Mouse (Mus musculus) stomach, embryonic 16.5 days (tissue): ENCODE data around the gene Rbm48. TPM values are rescaled to one million over a fixed set of nuclear protein-coding genes. Genes with fewer than 3 reads are reported as not detected.
A peak's percentile ranks its signal among the peaks of the same experiment; 100 is the strongest.

Source experiments
- ATAC-seq: fragments of 200-750 bp; cut with Nextera tagmentation; 2 replicates; pipeline ENCODE4 v1.8.0; 2017; ENCODE audit warnings: moderate number of reproducible peaks, moderate TSS enrichment; ENCODE audit not compliant: insufficient read depth, low FRiP score
- H3K27ac ChIP-seq: fragments of 300-500 bp; sonication (generic); 2 replicates; pipeline ENCODE4 v1.5.1; 2014; ENCODE audit warnings: low read length
- H3K27me3 ChIP-seq: fragments of 300-500 bp; sonication (generic); 2 replicates; pipeline ENCODE4 v1.6.1; 2014; ENCODE audit warnings: low read length, control low read depth, mixed read lengths; ENCODE audit not compliant: control insufficient read depth, insufficient read depth
- H3K36me3 ChIP-seq: fragments of 300-500 bp; sonication (generic); 2 replicates; pipeline ENCODE4 v1.6.1; 2014; ENCODE audit warnings: low read length; ENCODE audit not compliant: control insufficient read depth, insufficient read depth
- H3K4me1 ChIP-seq: fragments of 300-500 bp; sonication (generic); 2 replicates; pipeline ENCODE4 v1.6.1; 2014; ENCODE audit warnings: low read length, control low read depth, mixed read lengths; ENCODE audit not compliant: control insufficient read depth, insufficient read depth
- H3K4me2 ChIP-seq: fragments of 300-500 bp; sonication (generic); 2 replicates; pipeline ENCODE4 v1.6.1; 2014; ENCODE audit warnings: low read depth, low read length, mixed read lengths
- H3K4me3 ChIP-seq: fragments of 300-500 bp; sonication (generic); replicated peaks from 2 replicates; pipeline ENCODE4 v1.5.1; 2014; ENCODE audit warnings: mild to moderate bottlenecking, low read length
- H3K9ac ChIP-seq: fragments of 300-500 bp; sonication (generic); 2 replicates; pipeline ENCODE4 v1.6.1; 2014; ENCODE audit warnings: low read length
- H3K9me3 ChIP-seq: fragments of 300-500 bp; sonication (generic); replicated peaks from 2 replicates; pipeline ENCODE4 v1.6.1; 2016; ENCODE audit warnings: low read length, control low read depth; ENCODE audit not compliant: control insufficient read depth
- WGBS: fragments of 180-500 bp; shearing (Covaris S2); extraction: QIAGEN DNeasy Blood & Tissue Kit; methylation state at CpG from one replicate; pipeline ENCODE4 v1.1.7; 2014; 5-methylcytosine and 5-hydroxymethylcytosine counted together
- polyA plus RNA-seq: library from polyadenylated mRNA; unstranded; fragments of >200 nt; fragmentation: Nextera tagmentation; extraction: Ambion mirVana; gene quantifications from 2 replicates; pipeline ENCODE4 v1.2.1, GENCODE M21; 2015

The Rbm48 gene
- polyA plus RNA-seq, 1 experiment from 2014 or later, result 10.0 TPM

- no peaks in the 10 kb centered on the region for H3K27me3 ChIP-seq
- peaks cover 41% of the 10 kb centered on the region for H3K36me3 ChIP-seq
- no peak overlapping the region for H3K4me3 ChIP-seq
- peaks cover 6% of the 10 kb centered on the region for H3K9me3 ChIP-seq
- H3K9ac ChIP-seq, result no peak overlapping the region
- no peaks in the 10 kb centered on the region for H3K4me1 ChIP-seq
- H3K4me2 ChIP-seq, result no peak overlapping the region
- WGBS, result 92% methylated on average over 7 of the region's 7 CpGs
- no peak overlapping the region for H3K27ac ChIP-seq
- ATAC-seq, result no peak
Measured at GRCm38 (mm10) chr5:3579066-3579465, 17.3 kb downstream of the Rbm48 start.

- H3K4me1 ChIP-seq, result no peaks in the 10 kb centered on the region
- H3K9me3 ChIP-seq, result peaks cover 8% of the 10 kb centered on the region
- H3K4me3 ChIP-seq, result no peak overlapping the region
- WGBS, result 93% methylated on average over 2 of the region's 2 CpGs
- H3K36me3 ChIP-seq, result peaks cover 51% of the 10 kb centered on the region
- ATAC-seq, result no peak
- no peak overlapping the region for H3K27ac ChIP-seq
- no peak overlapping the region for H3K9ac ChIP-seq
- H3K27me3 ChIP-seq, result no peaks in the 10 kb centered on the region
- no peak overlapping the region for H3K4me2 ChIP-seq
Measured at GRCm38 (mm10) chr5:3577939-3578338, 18.4 kb downstream of the Rbm48 start.

- peaks cover 55% of the 10 kb centered on the region for H3K36me3 ChIP-seq
- WGBS, result 97% methylated on average over 2 of the region's 2 CpGs
- no peaks in the 10 kb centered on the region for H3K4me1 ChIP-seq
- H3K4me2 ChIP-seq, result no peak overlapping the region
- no peak overlapping the region for H3K9ac ChIP-seq
- ATAC-seq, result no peak
- peaks cover 8% of the 10 kb centered on the region for H3K9me3 ChIP-seq
- no peak overlapping the region for H3K27ac ChIP-seq
- H3K27me3 ChIP-seq, result no peaks in the 10 kb centered on the region
- no peak overlapping the region for H3K4me3 ChIP-seq
Measured at GRCm38 (mm10) chr5:3574825-3575224, 21.6 kb downstream of the Rbm48 start.

GRCm38 (mm10) chr5:3571266-3571665 lies 25.1 kb downstream of the Rbm48 start, which contains the start of gene 1700109H08Rik:
Gene 1700109H08Rik, plus strand, starts transcription at chr5:3571566.
- 93% methylated on average over 4 of the region's 4 CpGs for WGBS

GRCm38 (mm10) chr5:3554198-3554597 lies 42.2 kb downstream of the Rbm48 start:
- Histone ChIP-seq H3K27me3 (no peaks in the 10 kb centered on the region), H3K4me1 (no peaks in the 10 kb centered on the region; the same call in 1 of the 2 replicates), H3K36me3 (no peaks in the 10 kb centered on the region; the same call in 1 of the 2 replicates), H3K9me3 (no peaks in the 10 kb centered on the region), H3K9ac (no peak overlapping the region), H3K4me3 (no peak overlapping the region), H3K4me2 (no peak overlapping the region), H3K27ac (no peak overlapping the region)
- 82% methylated on average over 2 of the region's 2 CpGs for WGBS
- no peak for ATAC-seq

More at GRCm38 (mm10) chr5:3571266-3571665, 25.1 kb downstream of the Rbm48 start, which contains the start of gene 1700109H08Rik:
- H3K27ac ChIP-seq, result no peak within 1 kb of the TSS
- peaks cover 55% of the 10 kb centered on the region for H3K36me3 ChIP-seq
- H3K4me3 ChIP-seq, result no peak within 1 kb of the TSS
- no peak within 1 kb of the TSS for H3K9ac ChIP-seq
- no peak for ATAC-seq
- H3K27me3 ChIP-seq, result no peaks in the 10 kb centered on the region
- no peaks in the 10 kb centered on the region for H3K4me1 ChIP-seq
- H3K4me2 ChIP-seq, result no peak within 1 kb of the TSS
- peaks cover 8% of the 10 kb centered on the region for H3K9me3 ChIP-seq

- ATAC-seq, result no peak
- Histone ChIP-seq H3K9ac (no peak overlapping the region), H3K4me2 (no peak overlapping the region), H3K4me1 (no peaks in the 10 kb centered on the region; the same call in 1 of the 2 replicates), H3K27ac (no peak overlapping the region), H3K4me3 (no peak overlapping the region), H3K27me3 (no peaks in the 10 kb centered on the region), H3K36me3 (no peaks in the 10 kb centered on the region; the same call in 1 of the 2 replicates), H3K9me3 (no peaks in the 10 kb centered on the region)
- WGBS, result 91% methylated on average over 1 of the region's 1 CpGs
Measured at GRCm38 (mm10) chr5:3551481-3551880, 44.9 kb downstream of the Rbm48 start.

GRCm38 (mm10) chr5:3546226-3546625 lies 50.2 kb downstream of the Rbm48 start:
- Histone ChIP-seq H3K4me3 (no peak overlapping the region), H3K4me2 (no peak overlapping the region), H3K27ac (no peak overlapping the region), H3K9ac (no peak overlapping the region), H3K4me1 (peaks cover 9% of the 10 kb centered on the region), H3K9me3 (no peaks in the 10 kb centered on the region), H3K36me3 (no peaks in the 10 kb centered on the region; the same call in 1 of the 2 replicates), H3K27me3 (no peaks in the 10 kb centered on the region)
- WGBS, result 85% methylated on average over 1 of the region's 1 CpGs
- ATAC-seq, result no peak

- peak overlapping the region; percentile 70 for H3K4me2 ChIP-seq
- no peaks in the 10 kb centered on the region for H3K9me3 ChIP-seq
- H3K4me3 ChIP-seq, result peak overlapping the region; percentile 94
- H3K4me1 ChIP-seq, result peaks cover 9% of the 10 kb centered on the region
- peak overlapping the region; percentile 94 for H3K9ac ChIP-seq
- ATAC-seq, result no peak; the same call in 1 of the 2 replicates
- H3K36me3 ChIP-seq, result no peaks in the 10 kb centered on the region
- 9% methylated on average over 7 of the region's 7 CpGs for whole genome bisulfite sequencing
- H3K27me3 ChIP-seq, result no peaks in the 10 kb centered on the region
- no peak overlapping the region for H3K27ac ChIP-seq
Measured at GRCm38 (mm10) chr5:3544480-3544769, 52.0 kb downstream of the Rbm48 start.

- Histone ChIP-seq H3K4me3 (peak within 1 kb of the TSS; percentile 94), H3K4me2 (peak within 1 kb of the TSS; percentile 70), H3K27ac (peak within 1 kb of the TSS; percentile 86), H3K9me3 (no peaks in the 10 kb centered on the region), H3K4me1 (peaks cover 9% of the 10 kb centered on the region), H3K36me3 (no peaks in the 10 kb centered on the region), H3K27me3 (no peaks in the 10 kb centered on the region), H3K9ac (peak within 1 kb of the TSS; percentile 94)
- WGBS, result under 1% methylated on average over 79 of the region's 80 CpGs
- peak; percentile 94 for ATAC-seq
Measured at GRCm38 (mm10) chr5:3543629-3544479, 52.5 kb downstream of the Rbm48 start, which contains the start of gene Fam133b. Gene Fam133b, plus strand, starts transcription at chr5:3543833.
